In the genomic region with DNA sequence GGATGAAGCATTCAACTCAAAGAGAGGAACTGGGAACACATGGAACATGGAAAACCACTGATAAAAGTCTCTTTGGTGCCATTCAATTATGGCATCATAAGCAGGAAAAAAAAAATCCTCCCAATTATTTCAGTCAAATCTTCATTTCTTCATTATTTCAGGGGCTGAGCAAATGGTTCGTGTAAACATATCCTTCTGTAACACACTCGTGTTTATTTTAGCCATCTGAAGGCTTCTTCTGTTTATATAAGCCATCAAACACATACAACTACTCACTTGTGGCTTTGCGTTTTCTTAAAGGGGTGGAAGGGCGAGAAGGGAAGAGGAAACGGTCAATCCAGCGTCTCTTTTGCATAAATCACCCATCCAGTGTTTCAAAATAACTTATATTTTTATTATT, we compare ENCODE assay signal across 11 mouse cellular contexts.
DNase-seq lines count a peak whose midpoint lies in the region; ATAC-seq lines count a peak whose summit lies in the region.
"Had no signal": no experiment of that assay in that cellular context is flagged by ENCODE, and none has a peak within 500 bp of the region (broad histone marks: within the 10 kb centered on the region; RNA-seq: fewer than 3 reads in every experiment).

No protein-coding gene starts in this region.

- H3K27me3 ChIP-seq in forebrain, embryonic 10.5 days (ENCODE audit: poor library complexity, severe bottlenecking): no peaks in the 10 kb centered on the region
- no peaks in the 10 kb centered on the region for H3K27me3 ChIP-seq in forebrain, embryonic 11.5 days (ENCODE audit: control insufficient read depth, insufficient read depth, low read length)
- H3K27me3 ChIP-seq in kidney, embryonic 15.5 days: no peaks in the 10 kb centered on the region
- H3K27me3 ChIP-seq in neural tube, embryonic 11.5 days (ENCODE audit: control insufficient read depth, insufficient read depth, low read length): no peaks in the 10 kb centered on the region

- WGBS in forebrain, embryonic 10.5 days: 74% methylated on average over 6 of the region's 6 CpGs
- WGBS in forebrain, embryonic 11.5 days: 81% methylated on average over 6 of the region's 6 CpGs
- 16% methylated on average over 6 of the region's 6 CpGs for WGBS in kidney, embryonic 15.5 days
- 61% methylated on average over 6 of the region's 6 CpGs for WGBS in neural tube, embryonic 11.5 days

- no peak overlapping the region for H3K4me2 ChIP-seq in forebrain, embryonic 11.5 days (ENCODE audit: low read depth, low read length, severe bottlenecking)
- H3K4me2 ChIP-seq in kidney, embryonic 15.5 days: no peak overlapping the region
- H3K4me2 ChIP-seq in neural tube, embryonic 11.5 days (ENCODE audit: low read depth): no peak overlapping the region

- H3K9ac ChIP-seq in forebrain, embryonic 11.5 days (ENCODE audit: low read length): no peak overlapping the region
- H3K9ac ChIP-seq in kidney, embryonic 15.5 days: no peak overlapping the region
- H3K9ac ChIP-seq in neural tube, embryonic 11.5 days (ENCODE audit: low read length): no peak overlapping the region; the same call in 1 of the 2 replicates

- no peak overlapping the region for H3K4me3 ChIP-seq in forebrain, embryonic 10.5 days
- H3K4me3 ChIP-seq in forebrain, embryonic 11.5 days (ENCODE audit: low read depth, low read length): no peak overlapping the region
- H3K4me3 ChIP-seq in kidney, embryonic 15.5 days (replicated peaks): no peak overlapping the region
- H3K4me3 ChIP-seq in neural tube, embryonic 11.5 days (ENCODE audit: low read depth, low read length): no peak overlapping the region

- no peak for DNase-seq in forebrain, embryonic 10.5 days (ENCODE audit: extremely low spot score, low spot score)
- DNase-seq in forebrain, embryonic 11.5 days (ENCODE audit: low spot score): no peak
- DNase-seq in kidney, adult 11 months: no peak
- DNase-seq in neural tube, embryonic 11.5 days (ENCODE audit: low spot score): no peak
- no peak for DNase-seq in neural tube, embryonic 10.5 days (ENCODE audit: extremely low spot score, low spot score)
- no peak for DNase-seq in thymus, adult 18-20 months
- DNase-seq: kidney, adult 8-10 months; thymus, postnatal 4 days had no signal

- H3K27ac ChIP-seq in forebrain, embryonic 10.5 days: 0 out of 2 replicates have a peak overlapping the region, but pooled peaks have one; percentile 87
- H3K27ac ChIP-seq in forebrain, embryonic 11.5 days (ENCODE audit: low read depth, low read length): no peak overlapping the region
- 0 out of 2 replicates have a peak overlapping the region, but pooled peaks have one; percentile 43 for H3K27ac ChIP-seq in kidney, embryonic 15.5 days
- H3K27ac ChIP-seq in neural tube, embryonic 11.5 days (ENCODE audit: low read depth, low read length): peak overlapping the region; percentile 72; the same call in 1 of the 2 replicates

- peaks cover 60% of the 10 kb centered on the region for H3K4me1 ChIP-seq in forebrain, embryonic 10.5 days
- H3K4me1 ChIP-seq in forebrain, embryonic 11.5 days (replicated peaks; ENCODE audit: control insufficient read depth, insufficient read depth, low read length): peaks cover 9% of the 10 kb centered on the region; the same call in 1 of the 2 replicates
- peaks cover 40% of the 10 kb centered on the region for H3K4me1 ChIP-seq in kidney, embryonic 15.5 days
- peaks cover 18% of the 10 kb centered on the region for H3K4me1 ChIP-seq in neural tube, embryonic 11.5 days (ENCODE audit: control insufficient read depth, insufficient read depth, low read length)

- ATAC-seq in forebrain, embryonic 11.5 days (replicated peaks; ENCODE audit: low FRiP score): no peak
- no peak for ATAC-seq in kidney, embryonic 15.5 days (replicated peaks; ENCODE audit: low FRiP score)
- no peak for ATAC-seq in neural tube, embryonic 11.5 days (ENCODE audit: insufficient read depth, low FRiP score, low TSS enrichment)
- ATAC-seq in activated CD4-positive, CD25-positive, alpha-beta regulatory T cell, adult 4 months: no peak

- no peaks in the 10 kb centered on the region for H3K9me3 ChIP-seq in forebrain, embryonic 10.5 days
- H3K9me3 ChIP-seq in forebrain, embryonic 11.5 days (ENCODE audit: control insufficient read depth, low read length): no peaks in the 10 kb centered on the region
- no peaks in the 10 kb centered on the region for H3K9me3 ChIP-seq in kidney, embryonic 15.5 days (replicated peaks)
- H3K9me3 ChIP-seq in neural tube, embryonic 11.5 days (ENCODE audit: control insufficient read depth, low read length): no peaks in the 10 kb centered on the region

- peaks cover 7% of the 10 kb centered on the region for H3K36me3 ChIP-seq in forebrain, embryonic 10.5 days (replicated peaks)
- no peaks in the 10 kb centered on the region; the same call in none of the 2 replicates for H3K36me3 ChIP-seq in forebrain, embryonic 11.5 days (ENCODE audit: control insufficient read depth, insufficient read depth, low read length)
- peaks cover 6% of the 10 kb centered on the region; the same call in 1 of the 2 replicates for H3K36me3 ChIP-seq in kidney, embryonic 15.5 days
- no peaks in the 10 kb centered on the region for H3K36me3 ChIP-seq in neural tube, embryonic 11.5 days (ENCODE audit: control insufficient read depth, insufficient read depth, low read length)
- H3K36me3 ChIP-seq: G1E had no signal
